Mouse (Mus musculus) urinary bladder, postnatal 10 days (tissue): ENCODE measurements around the gene Sumo3.

Source experiments
- DNase-seq: peaks from one replicate; pipeline ENCODE4 v3.0.0; 2022; ENCODE audit warnings: low spot score

The Sumo3 gene

GRCm38 (mm10) chr10:77626036-77626435 lies 20.1 kb downstream of the Sumo3 start:
- DNase-seq = no peak

GRCm38 (mm10) chr10:77626591-77626990 lies 20.7 kb downstream of the Sumo3 start:
- no peak for DNase-seq

GRCm38 (mm10) chr10:77627497-77627896 lies 21.6 kb downstream of the Sumo3 start:
- DNase-seq = no peak

GRCm38 (mm10) chr10:77629163-77629562 lies 23.3 kb downstream of the Sumo3 start:
- DNase-seq = no peak

GRCm38 (mm10) chr10:77629970-77630369 lies 24.1 kb downstream of the Sumo3 start:
- no peak for DNase-seq

- no peak for DNase-seq
These were observed 28.1 kb downstream of the Sumo3 start for GRCm38 (mm10) chr10:77634016-77634415.

- no peak for DNase-seq
These were observed 28.7 kb downstream of the Sumo3 start for GRCm38 (mm10) chr10:77634452-77635231.

- DNase-seq = no peak
These were observed 30.5 kb downstream of the Sumo3 start for GRCm38 (mm10) chr10:77636234-77636922.

GRCm38 (mm10) chr10:77638956-77639355 lies 33.1 kb downstream of the Sumo3 start:
- DNase-seq = no peak

GRCm38 (mm10) chr10:77643160-77643559 lies 37.3 kb downstream of the Sumo3 start:
- no peak for DNase-seq

- DNase-seq = no peak
These were observed 39.7 kb downstream of the Sumo3 start for GRCm38 (mm10) chr10:77645571-77645970.

- no peak for DNase-seq
These were observed 41.6 kb downstream of the Sumo3 start for GRCm38 (mm10) chr10:77647461-77647860.

- no peak for DNase-seq
These were observed 42.0 kb downstream of the Sumo3 start for GRCm38 (mm10) chr10:77647901-77648300.

- no peak for DNase-seq
These were observed 46.1 kb downstream of the Sumo3 start for GRCm38 (mm10) chr10:77652046-77652445.

GRCm38 (mm10) chr10:77658286-77658994 lies 52.5 kb downstream of the Sumo3 start:
- DNase-seq = no peak

GRCm38 (mm10) chr10:77663949-77664665 lies 58.2 kb downstream of the Sumo3 start:
- DNase-seq = no peak

GRCm38 (mm10) chr10:77666342-77666741 lies 60.4 kb downstream of the Sumo3 start:
- no peak for DNase-seq

GRCm38 (mm10) chr10:77667402-77667801 lies 61.5 kb downstream of the Sumo3 start:
- DNase-seq = no peak
